Mouse (Mus musculus) embryonic facial prominence, embryonic 12.5 days (tissue): ENCODE results near the gene Ddr1. TPM values are rescaled to one million over a fixed set of nuclear protein-coding genes. Genes with fewer than 3 reads are reported as not detected.
A peak's percentile ranks its signal among the peaks of the same experiment; 100 is the strongest.
"Not testable (repeated sequence)": the region's sequence is repeated elsewhere in the genome, so short reads cannot be mapped to it uniquely, and the experiment has no call there.

Experiments
- ATAC-seq: fragments of 200-750 bp; cut with Nextera tagmentation; 2 replicates; pipeline ENCODE4 v1.8.0; 2017; ENCODE audit not compliant: insufficient number of reproducible peaks, insufficient read depth, low FRiP score, low TSS enrichment
- H3K27ac ChIP-seq: fragments of 300-500 bp; sonication (generic); 2 replicates; pipeline ENCODE4 v1.5.1; 2016; ENCODE audit warnings: mild to moderate bottlenecking
- H3K27me3 ChIP-seq: fragments of 300-500 bp; sonication (generic); 2 replicates; pipeline ENCODE4 v1.6.1; 2016; ENCODE audit warnings: mild to moderate bottlenecking, moderate library complexity
- H3K36me3 ChIP-seq: fragments of 300-500 bp; sonication (generic); 2 replicates; pipeline ENCODE4 v1.6.1; 2016; ENCODE audit warnings: mild to moderate bottlenecking
- H3K4me1 ChIP-seq: fragments of 300-500 bp; sonication (generic); 2 replicates; pipeline ENCODE4 v1.6.1; 2016
- H3K4me2 ChIP-seq: fragments of 300-500 bp; sonication (generic); replicated peaks from 2 replicates; pipeline ENCODE4 v1.6.1; 2016; ENCODE audit warnings: mild to moderate bottlenecking, moderate library complexity
- H3K4me3 ChIP-seq: fragments of 300-500 bp; sonication (generic); 2 replicates; pipeline ENCODE4 v1.5.1; 2016; ENCODE audit warnings: mild to moderate bottlenecking
- H3K9ac ChIP-seq: fragments of 300-500 bp; sonication (generic); 2 replicates; pipeline ENCODE4 v1.6.1; 2016; ENCODE audit warnings: mild to moderate bottlenecking, moderate library complexity
- H3K9me3 ChIP-seq: fragments of 300-500 bp; sonication (generic); 2 replicates; pipeline ENCODE4 v1.6.1; 2016; ENCODE audit warnings: mild to moderate bottlenecking, moderate library complexity
- WGBS: fragments of 180-500 bp; shearing (Covaris S2); methylation state at CpG from one replicate; pipeline ENCODE4 v1.1.7; 2016; 5-methylcytosine and 5-hydroxymethylcytosine counted together
- polyA plus RNA-seq: library from polyadenylated mRNA; unstranded; fragments of >200 nt; fragmentation: Nextera tagmentation; extraction: Ambion mirVana; gene quantifications from 2 replicates; pipeline ENCODE4 v1.2.1, GENCODE M21; 2016

Gene Ddr1
- polyA plus RNA-seq, 1 experiment from 2014 or later, result 62.6 TPM

GRCm38 (mm10) chr17:35734478-35734877 is 30.1 kb upstream of the Ddr1 start:
- Histone ChIP-seq H3K9ac (no peak overlapping the region), H3K9me3 (no peaks in the 10 kb centered on the region), H3K4me2 (no peak overlapping the region), H3K4me3 (no peak overlapping the region), H3K36me3 (no peaks in the 10 kb centered on the region), H3K4me1 (peaks cover 8% of the 10 kb centered on the region; the same call in 1 of the 2 replicates), H3K27me3 (peaks cover 3% of the 10 kb centered on the region; the same call in 1 of the 2 replicates), H3K27ac (no peak overlapping the region)
- 73% methylated on average over 2 of the region's 2 CpGs for WGBS
- ATAC-seq, result no peak

DNA sequence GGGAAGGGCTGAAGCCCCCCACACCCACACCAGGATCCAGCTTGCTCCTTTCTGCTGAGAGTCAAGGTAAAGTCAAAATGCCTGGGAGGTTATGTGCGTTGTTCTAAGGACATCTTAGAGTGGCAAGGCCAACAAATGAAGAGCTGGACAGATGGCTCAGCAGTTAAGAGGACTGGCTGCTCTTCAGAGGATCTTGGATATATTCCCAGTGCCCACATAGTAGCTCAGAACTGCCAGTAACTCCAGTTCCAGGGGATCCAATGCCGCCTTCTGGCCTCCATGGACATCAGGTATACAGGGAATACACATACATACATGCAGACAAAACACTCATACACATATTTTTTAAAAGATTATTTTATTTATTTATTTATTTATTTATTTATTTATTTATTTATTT is 29.0 kb upstream of the Ddr1 start:
- Histone ChIP-seq H3K4me1 (peaks cover 8% of the 10 kb centered on the region; the same call in 1 of the 2 replicates), H3K9me3 (no peaks in the 10 kb centered on the region), H3K4me2 (no peak overlapping the region), H3K27me3 (no peaks in the 10 kb centered on the region), H3K4me3 (no peak overlapping the region), H3K36me3 (no peaks in the 10 kb centered on the region), H3K9ac (no peak overlapping the region), H3K27ac (no peak overlapping the region)
- 89% methylated on average over 2 of the region's 2 CpGs for WGBS
- ATAC-seq, result no peak

- WGBS, result 58% methylated on average over 10 of the region's 10 CpGs
- H3K36me3 ChIP-seq, result no peaks in the 10 kb centered on the region
- peaks cover 8% of the 10 kb centered on the region; the same call in 1 of the 2 replicates for H3K4me1 ChIP-seq
- no peaks in the 10 kb centered on the region for H3K9me3 ChIP-seq
- H3K27ac ChIP-seq, result no peak overlapping the region
- no peak for ATAC-seq
- H3K4me3 ChIP-seq, result no peak overlapping the region
- H3K9ac ChIP-seq, result no peak overlapping the region
- H3K4me2 ChIP-seq, result no peak overlapping the region
- peaks cover 7% of the 10 kb centered on the region; the same call in 1 of the 2 replicates for H3K27me3 ChIP-seq
Observed at GRCm38 (mm10) chr17:35731431-35732145, 27.2 kb upstream of the Ddr1 start.

DNA sequence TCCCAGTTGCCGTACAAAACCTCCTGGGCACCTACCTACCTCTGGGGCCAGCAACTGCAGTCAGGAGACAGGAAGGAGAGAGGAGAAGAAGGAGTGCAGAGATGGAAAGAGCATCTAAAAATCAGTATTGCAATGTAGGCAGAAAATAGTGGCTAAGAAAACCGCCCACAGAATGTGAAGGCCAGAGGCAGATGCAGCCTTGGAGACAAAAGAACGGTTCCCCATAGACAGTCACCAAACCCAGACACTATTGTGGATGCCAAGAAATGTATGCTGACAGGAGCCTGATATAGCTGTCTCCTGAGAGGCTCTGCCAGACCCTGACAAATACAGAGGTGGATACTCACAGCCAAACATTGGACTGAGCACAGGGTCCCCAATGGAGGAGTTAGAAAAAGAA is 25.7 kb upstream of the Ddr1 start:
- not testable (repeated sequence) for H3K9ac ChIP-seq, H3K27ac ChIP-seq, H3K36me3 ChIP-seq, H3K4me3 ChIP-seq, ATAC-seq, H3K27me3 ChIP-seq, H3K9me3 ChIP-seq, H3K4me2 ChIP-seq, H3K4me1 ChIP-seq
- WGBS, result 77% methylated on average over 3 of the region's 3 CpGs

DNA sequence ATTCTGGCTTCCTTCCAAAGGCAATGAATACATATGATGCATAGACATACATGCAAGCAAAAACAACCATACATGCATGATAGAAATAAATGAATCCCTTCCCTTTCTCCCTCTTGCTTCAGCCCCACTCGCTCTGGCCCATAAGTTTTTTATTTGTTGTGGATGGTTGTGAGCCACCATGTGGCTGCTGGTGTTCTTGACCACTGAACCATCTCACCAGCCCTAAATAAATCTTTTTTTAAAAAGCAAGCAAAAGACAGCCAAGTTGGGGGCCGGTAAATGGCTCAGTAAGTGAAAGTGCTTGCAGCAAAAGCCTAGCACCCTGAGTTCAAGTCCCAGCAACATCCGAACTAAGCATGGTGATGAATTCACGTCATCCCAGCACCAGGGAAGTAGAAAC is 24.4 kb upstream of the Ddr1 start:
- no peak for ATAC-seq
- Histone ChIP-seq H3K9me3 (no peaks in the 10 kb centered on the region), H3K9ac (no peak overlapping the region), H3K36me3 (no peaks in the 10 kb centered on the region), H3K4me2 (no peak overlapping the region), H3K4me3 (no peak overlapping the region), H3K27me3 (peaks cover 7% of the 10 kb centered on the region; the same call in 1 of the 2 replicates), H3K4me1 (peaks cover 8% of the 10 kb centered on the region; the same call in 1 of the 2 replicates), H3K27ac (no peak overlapping the region)
- WGBS, result 77% methylated on average over 4 of the region's 4 CpGs

DNA sequence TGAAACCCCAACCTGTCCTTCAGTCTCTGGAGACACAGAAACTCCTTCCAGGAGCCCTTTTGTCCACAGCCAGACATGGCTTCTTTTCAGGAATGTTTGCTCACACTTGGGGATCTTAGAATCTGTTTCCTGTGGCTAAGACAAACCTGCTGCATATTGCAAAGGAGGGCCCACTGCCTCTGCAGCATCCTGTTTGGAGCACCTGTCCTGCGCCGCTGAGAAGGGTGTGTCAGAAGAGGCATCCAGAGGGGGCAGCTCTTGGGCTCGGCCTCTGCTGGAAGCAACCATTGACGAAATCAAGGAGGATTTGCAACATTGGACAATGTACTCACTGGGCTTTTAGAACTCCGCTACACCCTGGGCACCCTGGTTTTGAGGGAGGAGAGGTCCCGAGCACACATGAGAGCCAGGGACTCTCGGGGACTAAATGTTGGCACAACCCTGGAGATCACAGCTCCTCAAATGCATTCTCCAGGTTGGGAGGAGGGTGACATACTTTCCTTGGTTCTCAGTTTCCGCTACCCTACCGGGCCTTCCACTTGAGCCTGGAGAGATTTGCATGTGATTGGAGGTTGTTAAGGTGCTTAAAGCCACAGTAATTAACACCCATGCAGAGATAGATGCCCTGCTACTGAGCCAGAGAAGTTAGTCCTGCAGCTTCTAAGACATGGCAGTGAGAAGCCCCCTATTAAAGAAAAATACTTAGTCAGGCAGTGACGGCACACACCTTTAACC is 23.2 kb upstream of the Ddr1 start:
- H3K4me2 ChIP-seq, result no peak overlapping the region
- H3K4me3 ChIP-seq, result no peak overlapping the region
- WGBS, result 28% methylated on average over 10 of the region's 10 CpGs
- H3K9ac ChIP-seq, result no peak overlapping the region
- ATAC-seq, result no peak
- H3K27me3 ChIP-seq, result peaks cover 7% of the 10 kb centered on the region; the same call in 1 of the 2 replicates
- no peaks in the 10 kb centered on the region for H3K9me3 ChIP-seq
- no peaks in the 10 kb centered on the region for H3K36me3 ChIP-seq
- no peak overlapping the region for H3K27ac ChIP-seq
- peaks cover 8% of the 10 kb centered on the region; the same call in 1 of the 2 replicates for H3K4me1 ChIP-seq

DNA sequence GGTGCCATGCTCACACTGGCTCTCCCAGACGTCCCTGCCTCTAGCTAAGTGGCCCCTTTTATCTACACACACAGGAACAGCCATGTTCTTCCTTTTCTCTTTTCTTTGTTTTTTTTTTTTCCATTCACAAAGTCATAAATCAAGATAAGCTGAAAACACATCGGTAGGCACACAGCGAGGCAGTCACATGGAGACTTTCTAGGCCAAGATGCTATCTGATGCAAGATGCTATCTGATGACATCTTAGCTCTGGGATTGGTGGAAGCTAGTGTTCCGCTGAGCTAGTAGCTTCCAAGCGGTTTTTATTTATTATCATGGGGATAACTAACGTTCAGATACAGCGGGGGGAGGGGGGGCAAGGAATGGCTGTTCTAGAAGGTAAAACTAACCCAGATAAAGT is 22.6 kb upstream of the Ddr1 start:
- peaks cover 7% of the 10 kb centered on the region; the same call in 1 of the 2 replicates for H3K27me3 ChIP-seq
- H3K36me3 ChIP-seq, result no peaks in the 10 kb centered on the region
- H3K4me1 ChIP-seq, result peaks cover 8% of the 10 kb centered on the region; the same call in 1 of the 2 replicates
- H3K9ac ChIP-seq, result no peak overlapping the region
- no peak overlapping the region for H3K27ac ChIP-seq
- ATAC-seq, result no peak
- no peak overlapping the region for H3K4me2 ChIP-seq
- H3K4me3 ChIP-seq, result no peak overlapping the region
- H3K9me3 ChIP-seq, result no peaks in the 10 kb centered on the region
- WGBS, result 44% methylated on average over 7 of the region's 7 CpGs

- Histone ChIP-seq H3K9ac (no peak overlapping the region), H3K4me1 (peaks cover under 1% of the 10 kb centered on the region), H3K27ac (no peak overlapping the region), H3K27me3 (peaks cover 7% of the 10 kb centered on the region; the same call in 1 of the 2 replicates), H3K4me2 (peak overlapping the region; percentile 30), H3K9me3 (no peaks in the 10 kb centered on the region), H3K36me3 (no peaks in the 10 kb centered on the region), H3K4me3 (no peak overlapping the region)
- 29% methylated on average over 21 of the region's 21 CpGs for WGBS
- ATAC-seq, result peak; percentile 67
Observed at GRCm38 (mm10) chr17:35725286-35726232, 21.1 kb upstream of the Ddr1 start.

DNA sequence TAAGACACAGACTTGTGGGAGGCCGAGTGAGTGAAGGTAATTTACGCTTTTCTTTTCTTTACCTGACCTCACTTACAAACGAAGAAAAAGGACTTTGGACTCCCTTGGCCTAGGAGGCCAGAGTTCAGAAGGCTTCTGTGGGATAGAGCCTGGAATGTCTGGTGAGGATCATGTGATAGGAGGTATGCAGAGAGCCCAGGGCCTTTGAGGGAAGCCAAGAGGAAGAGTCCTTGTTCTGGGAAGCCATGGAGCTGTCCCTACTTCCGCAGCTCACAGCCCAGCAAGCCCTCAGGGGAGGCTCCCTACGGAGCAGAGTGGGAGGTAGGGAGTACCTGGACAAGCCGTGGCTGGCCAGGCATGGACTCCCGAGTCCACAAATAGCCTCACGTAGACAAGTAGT is 17.3 kb upstream of the Ddr1 start:
- no peak overlapping the region for H3K4me2 ChIP-seq
- H3K27ac ChIP-seq, result no peak overlapping the region
- H3K36me3 ChIP-seq, result no peaks in the 10 kb centered on the region
- H3K9me3 ChIP-seq, result no peaks in the 10 kb centered on the region
- no peak overlapping the region for H3K9ac ChIP-seq
- H3K4me1 ChIP-seq, result peaks cover 8% of the 10 kb centered on the region
- 58% methylated on average over 8 of the region's 8 CpGs for WGBS
- H3K27me3 ChIP-seq, result no peaks in the 10 kb centered on the region
- no peak for ATAC-seq
- H3K4me3 ChIP-seq, result no peak overlapping the region

DNA sequence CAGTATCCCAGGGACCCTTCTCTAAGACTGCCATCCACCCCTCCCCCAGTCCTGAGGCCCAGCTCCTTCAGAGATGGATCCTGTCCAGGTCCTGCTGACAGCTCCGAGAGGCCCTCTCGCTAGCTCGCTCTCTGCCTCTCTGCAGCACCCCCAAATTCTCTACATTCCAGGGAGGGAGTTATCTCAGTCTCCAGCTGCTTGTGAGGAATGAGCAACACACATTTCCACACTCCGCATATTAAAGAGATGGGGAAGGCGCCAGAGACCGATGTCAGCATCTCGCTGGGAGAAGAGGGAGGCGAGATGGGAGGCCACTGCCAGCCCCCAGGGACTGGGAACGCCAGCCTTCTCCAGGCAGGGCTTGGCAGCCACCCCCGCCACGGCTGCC is 15.9 kb upstream of the Ddr1 start:
- no peak for ATAC-seq
- Histone ChIP-seq H3K36me3 (no peaks in the 10 kb centered on the region), H3K4me2 (peak overlapping the region; percentile 7; the same call in 1 of the 2 replicates), H3K9ac (no peak overlapping the region), H3K27ac (no peak overlapping the region; the same call in 1 of the 2 replicates), H3K4me3 (no peak overlapping the region), H3K27me3 (no peaks in the 10 kb centered on the region), H3K4me1 (peaks cover 8% of the 10 kb centered on the region), H3K9me3 (no peaks in the 10 kb centered on the region)
- WGBS, result 7% methylated on average over 11 of the region's 11 CpGs

- H3K9me3 ChIP-seq, result no peaks in the 10 kb centered on the region
- H3K27me3 ChIP-seq, result no peaks in the 10 kb centered on the region
- H3K4me2 ChIP-seq, result peak overlapping the region; percentile 7; the same call in 1 of the 2 replicates
- ATAC-seq, result 0 out of 2 replicates have a peak, but pooled peaks have one; percentile 19
- H3K27ac ChIP-seq, result no peak overlapping the region
- WGBS, result 51% methylated on average over 9 of the region's 9 CpGs
- no peaks in the 10 kb centered on the region for H3K36me3 ChIP-seq
- H3K4me3 ChIP-seq, result no peak overlapping the region
- peaks cover 8% of the 10 kb centered on the region for H3K4me1 ChIP-seq
- H3K9ac ChIP-seq, result no peak overlapping the region
Observed at GRCm38 (mm10) chr17:35719616-35720339, 15.4 kb upstream of the Ddr1 start.
